Mouse (Mus musculus): Measurements from ENCODE around the gene Anapc2.

DNA sequence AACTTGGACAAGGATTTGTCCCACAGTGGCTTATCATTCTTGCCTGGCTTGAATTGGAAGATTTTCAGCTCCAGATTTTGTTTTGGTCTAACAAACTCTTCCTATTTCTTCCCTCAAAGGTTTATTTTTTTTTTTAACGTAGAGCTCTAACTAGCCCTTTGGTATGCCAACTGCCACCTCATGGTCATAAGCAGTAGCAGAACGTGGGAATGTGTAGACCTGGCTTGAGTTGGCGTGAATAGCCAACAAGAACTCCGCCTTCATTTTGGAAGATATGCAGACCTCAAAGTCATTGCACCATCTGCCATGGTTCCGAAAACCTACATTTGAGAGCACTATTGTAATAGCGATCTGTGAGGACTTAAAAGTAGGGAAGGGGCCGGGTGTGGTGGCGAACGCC is 59.2 kb downstream of the Anapc2 start:
- no peak for TF ChIP-seq CTCF (IDR thresholded peaks at IDR 0.05; ENCODE audit: borderline replicate concordance, insufficient read depth, low read depth, low read length)
- TF ChIP-seq POLR2A (IDR thresholded peaks at IDR 0.05; ENCODE audit: borderline replicate concordance, insufficient read depth, low read length), result no peak

Measured in cerebellum, adult 2 months (tissue).